Mouse (Mus musculus): ENCODE results near the gene Rsbn1.

DNA sequence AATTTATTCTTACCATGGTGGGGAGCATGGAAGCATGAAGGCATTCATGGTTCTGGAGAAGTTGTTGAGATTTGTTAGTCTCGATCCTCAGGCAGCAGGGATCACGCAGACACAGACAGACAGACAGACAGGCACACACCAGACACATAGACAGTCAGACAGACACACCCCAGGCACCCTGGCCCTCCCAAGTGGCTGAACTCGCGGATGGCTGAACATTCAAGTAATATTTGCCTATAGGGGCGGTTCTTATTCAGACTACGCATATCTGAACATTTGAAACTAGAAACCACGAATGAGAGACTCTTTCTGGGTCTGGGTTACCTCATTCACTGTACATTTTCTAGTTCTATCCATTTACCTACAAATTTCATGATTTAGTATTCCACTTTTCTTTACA is 34.7 kb downstream of the Rsbn1 start:
- no peak for TF ChIP-seq CTCF (IDR thresholded peaks at IDR 0.05; ENCODE audit: insufficient read depth, low read length)
- no peak for TF ChIP-seq POLR2A (IDR thresholded peaks at IDR 0.05; ENCODE audit: borderline replicate concordance, extremely low read depth, low read depth, low read length)

Data from lung, adult 2 months (tissue).